Mouse (Mus musculus) CH12.LX (cell line): ENCODE results near the gene Mfsd7a. TPM values are rescaled to one million over a fixed set of nuclear protein-coding genes. Genes with fewer than 3 reads are reported as not detected.

ENCODE experiments used
- DNase-seq: peaks from one replicate; pipeline ENCODE4 v3.0.0-alpha.2; 2013; ENCODE audit errors: extremely low read depth
- H3K27ac ChIP-seq: 2 replicates; pipeline ENCODE4 v1.5.1; 2012; ENCODE audit warnings: low read depth, mild to moderate bottlenecking, control low read depth, moderate library complexity; ENCODE audit not compliant: insufficient read depth
- H3K27me3 ChIP-seq: replicated peaks from 2 replicates; pipeline ENCODE3; 2012; ENCODE audit warnings: inconsistent platforms
- H3K36me3 ChIP-seq, 2 experiments: replicated peaks in 1 of 2; 2 replicates each; pipeline versions ENCODE3 to v1.6.1; 2012; ENCODE audit warnings: inconsistent platforms in 1 of 2, low read length in 1 of 2, mild to moderate bottlenecking in 1 of 2, mixed read lengths in 1 of 2, moderate library complexity in 1 of 2; ENCODE audit not compliant: control insufficient read depth in 1 of 2, insufficient read depth in 1 of 2
- H3K4me1 ChIP-seq, 2 experiments: 2 replicates each; pipeline ENCODE4 v1.6.1; 2012; ENCODE audit warnings: inconsistent platforms in 1 of 2, moderate library complexity in 1 of 2; ENCODE audit not compliant: insufficient read depth in 2 of 2, control insufficient read depth in 1 of 2
- H3K4me2 ChIP-seq: 2 replicates; pipeline ENCODE4 v1.6.1; 2012; ENCODE audit warnings: low read depth, mild to moderate bottlenecking, control low read depth; ENCODE audit not compliant: poor library complexity, insufficient read depth, severe bottlenecking
- H3K4me3 ChIP-seq, 3 experiments: fragments of 150-350 bp in 1 of 3; sonication (generic) in 1 of 3; replicated peaks in 1 of 3; 2 replicates each; pipeline versions ENCODE3 to v1.5.1; 2011 to 2012; ENCODE audit warnings: low read depth in 2 of 3, low read length in 2 of 3, mild to moderate bottlenecking in 2 of 3, moderate library complexity in 2 of 3, control low read depth in 1 of 3, improper control_type of control experiment in 1 of 3, inconsistent platforms in 1 of 3, mixed read lengths in 1 of 3; ENCODE audit not compliant: poor library complexity in 1 of 3
- H3K79me2 ChIP-seq: replicated peaks from 2 replicates; pipeline ENCODE4 v1.6.1; 2012; ENCODE audit warnings: mild to moderate bottlenecking, moderate library complexity; ENCODE audit not compliant: control insufficient read depth, poor library complexity, insufficient read depth, severe bottlenecking; ENCODE audit errors: extremely low read depth
- H3K9ac ChIP-seq: 2 replicates; pipeline ENCODE4 v1.6.1; 2012; ENCODE audit warnings: low read depth, mild to moderate bottlenecking, control low read depth, moderate library complexity; ENCODE audit not compliant: insufficient read depth
- H3K9me3 ChIP-seq: replicated peaks from 2 replicates; pipeline ENCODE3; 2012; ENCODE audit warnings: low read length, inconsistent platforms, mixed read lengths
- BHLHE40 ChIP-seq: IDR thresholded peaks from 2 replicates; pipeline ENCODE4 v1.6.1; 2011; ENCODE audit warnings: mild to moderate bottlenecking, low read depth, low read length, improper control_type of control experiment
- CHD1 ChIP-seq: IDR thresholded peaks from 2 replicates; pipeline ENCODE4 v1.6.1; 2012; ENCODE audit warnings: low read depth, low read length, improper control_type of control experiment, inconsistent platforms
- CHD2 ChIP-seq: IDR thresholded peaks from 2 replicates; pipeline ENCODE4 v1.6.1; 2011; ENCODE audit warnings: low read length, improper control_type of control experiment
- CTCF ChIP-seq, 2 experiments: IDR thresholded peaks in 1 of 2; conservative IDR thresholded peaks in 1 of 2; 2 replicates each; pipeline ENCODE4 v1.5.1; 2011 to 2012; ENCODE audit warnings: low read depth in 2 of 2, low read length in 2 of 2, improper control_type of control experiment in 1 of 2, inconsistent platforms in 1 of 2, mild to moderate bottlenecking in 1 of 2, moderate library complexity in 1 of 2
- ELF1 ChIP-seq: IDR thresholded peaks from 2 replicates; pipeline ENCODE4 v1.6.1; 2014; ENCODE audit warnings: low read depth, mild to moderate bottlenecking, inconsistent platforms, low read length, improper control_type of control experiment
- EP300 ChIP-seq: IDR thresholded peaks from 2 replicates; pipeline ENCODE4 v1.6.1; 2011; ENCODE audit warnings: low read length, improper control_type of control experiment
- GABPA ChIP-seq: IDR thresholded peaks from 2 replicates; pipeline ENCODE4 v1.6.1; 2012; ENCODE audit warnings: low read depth, low read length, improper control_type of control experiment, inconsistent platforms; ENCODE audit not compliant: insufficient replicate concordance
- JUND ChIP-seq: conservative IDR thresholded peaks from 2 replicates; pipeline ENCODE4 v1.6.1; 2011; ENCODE audit warnings: low read depth, low read length, improper control_type of control experiment
- KAT2A ChIP-seq: IDR thresholded peaks from 2 replicates; pipeline ENCODE4 v1.6.1; 2012; ENCODE audit warnings: low read length, improper control_type of control experiment, inconsistent platforms; ENCODE audit not compliant: insufficient replicate concordance
- MEF2A ChIP-seq: IDR thresholded peaks from 2 replicates; pipeline ENCODE4 v1.6.1; 2014; ENCODE audit warnings: low read depth, mild to moderate bottlenecking, inconsistent platforms, low read length, improper control_type of control experiment, borderline replicate concordance
- MXI1 ChIP-seq: IDR thresholded peaks from 2 replicates; pipeline ENCODE4 v1.6.1; 2011; ENCODE audit warnings: mild to moderate bottlenecking, low read depth, low read length, improper control_type of control experiment
- MYC ChIP-seq: IDR thresholded peaks from 2 replicates; pipeline ENCODE4 v1.6.1; 2011; ENCODE audit warnings: low read depth, mild to moderate bottlenecking, improper control_type of control experiment, low read length
- NELFE ChIP-seq: IDR thresholded peaks from 2 replicates; pipeline ENCODE4 v1.6.1; 2011; ENCODE audit warnings: low read depth, low read length, improper control_type of control experiment
- NRF1 ChIP-seq: IDR thresholded peaks from 2 replicates; pipeline ENCODE4 v1.6.1; 2014; ENCODE audit warnings: low read depth, mild to moderate bottlenecking, inconsistent platforms, low read length, improper control_type of control experiment, moderate library complexity
- POLR2A ChIP-seq: IDR thresholded peaks from 2 replicates; pipeline ENCODE4 v1.6.1; 2011; ENCODE audit warnings: low read depth, mild to moderate bottlenecking, improper control_type of control experiment, low read length
- RCOR1 ChIP-seq: conservative IDR thresholded peaks from 2 replicates; pipeline ENCODE4 v1.6.1; 2012; ENCODE audit warnings: low read depth, mild to moderate bottlenecking, inconsistent platforms, low read length, improper control_type of control experiment
- SIN3A ChIP-seq: IDR thresholded peaks from 2 replicates; pipeline ENCODE4 v1.6.1; 2012; ENCODE audit warnings: low read length, improper control_type of control experiment, inconsistent platforms
- TCF12 ChIP-seq: IDR thresholded peaks from 2 replicates; pipeline ENCODE4 v1.6.1; 2014; ENCODE audit warnings: low read depth, mild to moderate bottlenecking, inconsistent platforms, low read length, improper control_type of control experiment
- USF1 ChIP-seq: IDR thresholded peaks from 2 replicates; pipeline ENCODE4 v1.6.1; 2014; ENCODE audit warnings: low read depth, mild to moderate bottlenecking, inconsistent platforms, low read length, improper control_type of control experiment
- ZC3H11A ChIP-seq: IDR thresholded peaks from 2 replicates; pipeline ENCODE4 v1.6.1; 2012; ENCODE audit warnings: low read depth, mild to moderate bottlenecking, inconsistent platforms, low read length, improper control_type of control experiment
- ZKSCAN1 ChIP-seq: IDR thresholded peaks from 2 replicates; pipeline ENCODE4 v1.6.1; 2012; ENCODE audit warnings: low read depth, inconsistent platforms, low read length, improper control_type of control experiment, borderline replicate concordance
- ZMIZ1 ChIP-seq: IDR thresholded peaks from 2 replicates; pipeline ENCODE4 v1.6.1; 2012; ENCODE audit warnings: low read depth, mild to moderate bottlenecking, inconsistent platforms, low read length, improper control_type of control experiment
- ZNF384 ChIP-seq: IDR thresholded peaks from 2 replicates; pipeline ENCODE4 v1.6.1; 2012; ENCODE audit warnings: low read depth, low read length, improper control_type of control experiment, inconsistent platforms
- dilution Hi-C: fragments of 300-500 bp; cut with MboI; formaldehyde crosslinking; loops from 2 replicates; pipeline ENCODE4 v1.14.3; 2020; ENCODE audit warnings: low sequenced_read_pairs; ENCODE audit not compliant: extremely low pct_unique_long_range_greater_than_20kb, extremely low pct_ligation_motif_present
- in situ Hi-C: fragments of 300-500 bp; cut with MboI; formaldehyde crosslinking; loops from 3 replicates; pipeline ENCODE4 v1.14.3; 2019; ENCODE audit warnings: low sequenced_read_pairs, low pct_ligation_motif_present, low pct_unique_long_range_greater_than_20kb, mixed read lengths
- polyA plus RNA-seq: library from polyadenylated mRNA; unstranded; fragments of >175 nt; gene quantifications from 2 replicates; pipeline ENCODE4 v1.2.1, GENCODE M21; 2012; ENCODE audit warnings: low read depth; ENCODE audit not compliant: insufficient read length
- total RNA-seq, 2 experiments: library from RNA; depleted of rRNA; stranded (reverse); fragments of 300-350 nt in 1 of 2; fragments of >200 nt in 1 of 2; gene quantifications; 2 replicates each; pipeline ENCODE4 v1.2.3; 2012 to 2014

The Mfsd7a gene
- total and polyA plus RNA-seq, 3 experiments, result not detected

- dilution Hi-C loops, result no loop called here
- no peak for DNase-seq
- no peak overlapping the region for H3K4me2 ChIP-seq
- no peaks in the 10 kb centered on the region for H3K9me3 ChIP-seq
- no peaks in the 10 kb centered on the region for H3K27me3 ChIP-seq
- H3K4me3 ChIP-seq, result no peak overlapping the region
- peaks cover 14 to 54% of the 10 kb centered on the region in 2 experiments for H3K36me3 ChIP-seq
- no peak overlapping the region for H3K27ac ChIP-seq
- H3K4me1 ChIP-seq, result peaks cover 0 to 2% of the 10 kb centered on the region in 2 experiments; a peak in 1 of 4 replicates
- TF ChIP-seq ZKSCAN1 (no peak), EP300 (no peak), CHD1 (no peak), CTCF (conservative IDR thresholded peaks at IDR 0.05 in 1 of 2, IDR thresholded peaks at IDR 0.05 in 1 of 2; ENCODE audit: low read depth in 2 of 2, low read length in 2 of 2) (no peak), RCOR1 (no peak), NELFE (no peak), ZC3H11A (no peak), ELF1 (no peak), BHLHE40 (no peak), MYC (no peak), SIN3A (no peak), ZNF384 (no peak), MXI1 (no peak), ZMIZ1 (no peak), TCF12 (no peak)
- in situ Hi-C loops, result no loop called here
- H3K79me2 ChIP-seq, result peaks cover 32% of the 10 kb centered on the region
- no peak overlapping the region for H3K9ac ChIP-seq
Observed at GRCm38 (mm10) chr5:108469617-108470016, 20.9 kb upstream of the Mfsd7a start.

GRCm38 (mm10) chr5:108466647-108467046, 18.0 kb upstream of the Mfsd7a start:
- Histone ChIP-seq H3K79me2 (peaks cover 56% of the 10 kb centered on the region), H3K27ac (no peak overlapping the region), H3K9me3 (no peaks in the 10 kb centered on the region), H3K4me2 (no peak overlapping the region)
- dilution Hi-C loops, result no loop called here
- in situ Hi-C loops, result no loop called here
- TF ChIP-seq USF1 (no peak), GABPA (no peak), TCF12 (no peak), MEF2A (no peak), POLR2A (no peak), CHD2 (no peak), SIN3A (no peak), KAT2A (no peak), NRF1 (no peak), RCOR1 (no peak), NELFE (no peak), MYC (no peak), JUND (no peak)
- TF ChIP-seq, all 38 proteins: peak for 0
- Histone ChIP-seq H3K27me3 (no peaks in the 10 kb centered on the region), H3K36me3 (peaks cover 0 to 26% of the 10 kb centered on the region in 2 experiments), H3K4me3 (no peak overlapping the region), H3K9ac (no peak overlapping the region), H3K4me1 (peaks cover 4 to 29% of the 10 kb centered on the region in 2 experiments)
- DNase-seq, result no peak
